Mouse (Mus musculus) embryonic fibroblast, embryonic 13.5 days (primary cell): ENCODE data around the gene C3.

ENCODE experiments used
- CTCF ChIP-seq: IDR thresholded peaks from 2 replicates; pipeline ENCODE4 v1.5.1; 2011; ENCODE audit warnings: mild to moderate bottlenecking, control low read depth, low read length, moderate library complexity, borderline replicate concordance; ENCODE audit not compliant: insufficient read depth
- POLR2A ChIP-seq: IDR thresholded peaks from 2 replicates; pipeline ENCODE4 v1.6.1; 2011; ENCODE audit warnings: low read depth, mild to moderate bottlenecking, control low read depth, low read length, moderate library complexity

DNA sequence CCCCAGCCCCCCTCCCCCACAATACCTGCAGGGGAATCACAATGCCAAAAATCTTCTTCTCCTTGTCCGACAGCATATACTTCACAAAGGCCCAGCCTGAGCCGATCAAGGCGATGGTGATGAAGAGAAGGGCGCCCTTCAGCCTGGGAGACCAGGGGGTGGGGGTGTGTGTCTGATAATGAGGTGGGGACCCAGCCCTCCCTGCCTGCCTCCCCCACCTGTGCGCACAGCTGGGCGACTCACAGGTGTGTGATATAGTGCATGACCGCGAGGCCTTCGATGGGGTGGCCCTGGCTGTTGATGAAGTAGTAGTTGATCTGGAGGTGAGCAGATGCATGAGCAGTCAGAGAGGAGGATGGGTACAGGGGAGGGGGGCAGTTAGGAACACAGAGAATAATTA is 9.2 kb upstream of the C3 start:
- TF ChIP-seq POLR2A (no peak), CTCF (no peak)
